Mouse (Mus musculus) megakaryocyte, embryonic 14.5 days (primary cell): Measurements from ENCODE around the gene Tcf12.

Experiments used
- FLI1 ChIP-seq: IDR thresholded peaks from 2 replicates; pipeline ENCODE4 v1.6.1; 2012; ENCODE audit warnings: low read length, inconsistent platforms, mixed read lengths
- GATA1 ChIP-seq: IDR thresholded peaks from 3 replicates; pipeline ENCODE4 v1.6.1; 2012; ENCODE audit warnings: mixed read lengths, low read length, inconsistent platforms, borderline replicate concordance

DNA sequence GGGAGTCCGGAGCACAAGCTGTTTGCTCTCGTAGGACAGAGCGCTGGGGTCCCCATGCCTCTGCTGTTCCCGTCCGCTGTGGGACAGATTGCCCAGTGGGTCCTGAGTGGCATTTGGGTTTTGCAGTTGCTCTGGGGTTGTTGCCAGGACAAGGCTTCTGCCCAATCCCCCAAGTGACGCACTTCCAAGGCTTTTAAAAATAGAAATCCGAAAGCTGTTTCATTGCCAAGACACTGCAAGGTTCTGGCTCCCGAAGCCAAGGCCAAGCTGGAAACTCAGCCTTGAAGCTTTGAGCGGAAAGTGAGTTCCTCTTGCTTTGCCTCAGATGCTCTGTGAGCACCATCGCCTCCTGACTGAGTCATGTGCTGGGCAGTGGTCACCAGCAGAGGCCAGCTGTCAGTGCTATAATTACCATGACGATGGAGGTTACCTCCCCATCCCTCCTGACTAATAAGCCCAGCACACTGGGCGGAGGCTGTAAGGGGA lies 285.6 kb downstream of the Tcf12 start:
- no peak for TF ChIP-seq GATA1
- no peak for TF ChIP-seq FLI1
